Mouse (Mus musculus): ENCODE measurements around the gene Prkcb. TPM values are rescaled to one million over a fixed set of nuclear protein-coding genes. Genes with fewer than 3 reads are reported as not detected.

Prkcb gene
- total RNA-seq, 2 experiments from 2014 or later, result 0.73 to 0.85 TPM

- no peak for DNase-seq (ENCODE audit: low spot score)
These were observed 171.5 kb downstream of the Prkcb start for GRCm38 (mm10) chr7:122460020-122460419.

- DNase-seq (ENCODE audit: low spot score), result no peak
These were observed 177.4 kb downstream of the Prkcb start for GRCm38 (mm10) chr7:122465823-122466549.

DNA sequence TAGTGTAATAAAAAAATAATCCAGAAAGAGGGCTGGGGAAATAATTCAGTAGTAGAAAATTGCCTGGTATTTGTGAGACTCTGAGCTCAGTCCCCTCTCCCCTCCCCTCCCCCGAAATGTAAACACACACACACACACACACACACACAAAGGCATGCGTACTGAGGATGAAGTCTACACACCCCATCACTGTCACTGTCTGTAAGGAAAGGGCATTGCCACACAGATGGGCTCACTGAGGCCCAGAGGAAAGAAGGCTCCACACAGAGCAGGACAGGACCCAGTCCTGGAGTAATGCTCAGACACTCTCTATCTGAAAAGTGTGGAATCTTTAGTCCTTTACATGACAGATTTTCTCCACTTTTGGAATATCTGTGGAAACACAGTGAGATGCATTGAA, 178.2 kb downstream of the Prkcb start:
- DNase-seq (ENCODE audit: low spot score), result no peak

DNA sequence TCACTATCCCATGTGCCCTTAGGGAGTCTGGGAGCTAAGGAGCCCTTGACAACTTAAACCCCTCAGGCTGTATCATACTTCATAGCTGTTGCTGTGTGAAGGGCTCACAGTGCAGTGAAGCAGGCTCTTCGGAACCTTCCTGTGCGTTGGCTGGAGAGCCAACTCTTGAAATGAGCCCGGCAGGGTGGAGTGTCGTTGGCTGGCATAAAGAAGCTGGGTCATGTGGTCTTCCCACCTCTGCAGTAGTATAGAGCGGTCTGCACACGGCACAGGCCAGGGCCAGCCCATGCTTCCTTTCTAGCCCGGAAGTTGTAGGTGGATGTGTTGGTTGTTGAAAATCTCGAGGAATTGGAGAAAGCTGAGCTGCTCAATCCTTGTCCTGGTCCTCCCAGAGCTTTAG, 179.3 kb downstream of the Prkcb start:
- no peak for DNase-seq (ENCODE audit: low spot score)

DNA sequence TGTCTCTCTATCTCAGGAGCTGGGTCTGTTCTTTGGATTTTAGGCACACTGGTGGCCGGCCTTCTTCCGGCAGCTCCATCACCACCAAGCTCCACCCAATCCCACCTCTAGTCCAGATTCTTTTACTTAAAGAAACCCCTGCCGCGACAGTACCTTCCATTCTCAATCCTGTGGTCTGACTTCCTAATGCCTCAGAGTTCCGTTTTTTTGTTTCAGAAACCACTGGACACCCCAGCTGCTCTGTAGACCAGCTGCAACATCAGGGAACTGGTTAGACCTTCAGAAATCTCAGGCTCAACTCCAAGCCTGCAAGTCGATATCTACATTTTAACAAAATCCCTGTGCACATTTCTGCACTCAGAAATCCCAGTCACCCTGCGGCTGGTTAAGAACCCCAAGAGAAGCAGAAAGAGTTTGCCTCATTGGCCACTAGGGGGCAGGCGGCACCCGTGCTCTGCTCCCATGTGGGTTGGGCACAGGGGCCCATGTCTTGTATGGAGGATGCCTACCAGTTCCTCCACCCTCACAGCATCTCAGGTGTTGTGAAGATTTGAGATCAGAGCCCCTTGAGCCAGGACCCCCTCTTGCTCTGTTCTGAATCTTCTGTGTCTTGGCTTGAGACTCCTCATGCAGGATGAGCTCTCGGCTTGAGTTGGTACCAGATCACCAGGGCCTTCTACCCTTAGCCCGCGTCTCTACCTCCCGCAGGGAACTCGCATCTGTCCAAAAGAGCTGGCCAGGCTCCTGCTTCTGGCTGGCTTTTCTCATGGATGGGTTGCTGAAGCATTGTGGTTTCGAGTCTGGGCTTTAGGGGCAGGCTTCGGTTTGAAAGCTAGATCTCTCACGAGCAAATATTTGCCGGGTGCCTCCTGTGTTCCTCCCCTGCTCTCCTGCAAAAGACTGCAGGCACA, 182.1 kb downstream of the Prkcb start:
- peak; percentile 41 for DNase-seq (ENCODE audit: low spot score)

DNA sequence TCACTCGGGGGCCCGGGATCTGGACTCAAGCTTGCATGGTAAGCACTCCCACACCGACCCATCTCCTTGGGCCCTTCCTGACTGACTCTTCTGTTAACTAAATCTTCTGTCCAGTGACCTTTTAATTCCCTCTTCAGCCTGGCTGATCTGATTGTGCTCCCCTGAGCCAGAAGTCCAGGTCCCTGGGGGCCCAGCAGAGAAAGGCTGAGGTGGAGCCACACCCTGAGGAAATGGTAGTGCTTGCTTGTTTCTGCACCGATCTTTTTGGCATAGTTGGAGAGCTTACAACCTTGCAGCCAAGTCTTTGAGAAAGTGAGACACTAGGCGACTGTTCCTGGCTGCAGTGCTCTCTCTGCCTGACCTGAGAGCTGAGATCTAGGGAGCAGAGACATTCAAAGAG, 183.7 kb downstream of the Prkcb start:
- DNase-seq (ENCODE audit: low spot score), result no peak

DNA sequence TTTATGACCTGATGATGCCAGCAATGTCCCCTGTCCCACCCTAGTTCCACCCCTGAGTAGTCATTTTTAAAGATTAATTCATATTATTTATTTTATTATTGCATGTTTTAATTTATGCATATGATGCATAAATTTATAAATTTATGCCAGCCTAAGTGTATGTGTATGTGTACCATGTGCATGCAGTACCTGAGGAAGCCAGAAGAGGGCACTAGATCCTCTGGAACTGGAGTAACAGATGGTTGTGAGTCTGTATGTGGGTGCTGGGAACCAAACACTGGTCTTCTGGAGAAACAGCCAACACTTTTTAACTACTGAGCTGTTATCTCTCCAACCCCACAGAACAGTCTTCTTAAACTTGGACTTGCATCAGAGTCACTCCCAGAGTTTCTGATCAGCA, 186.5 kb downstream of the Prkcb start:
- DNase-seq (ENCODE audit: low spot score), result no peak

DNA sequence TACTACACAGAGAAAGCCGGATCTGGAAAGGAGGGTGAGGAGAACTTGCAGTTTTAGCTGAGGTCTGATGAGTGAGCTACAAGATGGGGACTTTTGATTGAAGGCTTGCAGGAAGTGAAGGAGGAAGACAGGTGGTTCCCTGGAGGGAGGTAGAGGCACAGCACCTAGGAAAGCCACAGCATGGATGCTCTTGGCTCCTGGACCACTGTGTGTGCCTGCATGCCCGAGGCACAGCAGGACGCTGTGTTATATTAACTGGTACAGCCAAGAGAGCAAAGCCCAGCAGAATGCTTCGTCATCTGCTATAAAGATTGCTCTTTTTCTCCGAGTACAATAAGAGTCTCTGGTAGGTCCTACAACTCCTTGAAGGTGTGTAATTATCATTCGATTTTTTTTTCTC, 188.1 kb downstream of the Prkcb start:
- DNase-seq (ENCODE audit: low spot score), result no peak

GRCm38 (mm10) chr7:122477118-122477517, 188.6 kb downstream of the Prkcb start:
- no peak for DNase-seq (ENCODE audit: low spot score)

- DNase-seq (ENCODE audit: low spot score), result no peak
These were observed 189.3 kb downstream of the Prkcb start for GRCm38 (mm10) chr7:122477566-122478564.

DNA sequence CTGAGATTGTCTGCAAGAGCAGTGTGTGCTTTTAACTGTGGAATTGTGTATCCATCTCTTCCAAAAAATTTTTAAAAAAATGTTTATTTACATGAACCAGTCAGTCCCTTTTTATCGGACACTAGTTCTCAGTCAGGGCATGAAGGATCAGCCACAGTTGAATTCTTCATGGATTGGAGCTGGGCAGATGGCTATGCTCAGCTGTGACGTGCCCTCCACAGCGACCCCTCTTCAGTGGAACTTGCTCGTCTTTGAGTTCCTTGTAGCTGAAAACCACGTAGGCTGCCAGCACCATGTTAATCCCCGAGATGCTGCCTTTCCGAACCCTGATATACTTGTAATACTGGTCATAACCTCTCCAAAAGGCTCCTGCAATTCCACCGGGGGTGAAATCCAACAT, 195.4 kb downstream of the Prkcb start:
- no peak for DNase-seq (ENCODE audit: low spot score)

DNA sequence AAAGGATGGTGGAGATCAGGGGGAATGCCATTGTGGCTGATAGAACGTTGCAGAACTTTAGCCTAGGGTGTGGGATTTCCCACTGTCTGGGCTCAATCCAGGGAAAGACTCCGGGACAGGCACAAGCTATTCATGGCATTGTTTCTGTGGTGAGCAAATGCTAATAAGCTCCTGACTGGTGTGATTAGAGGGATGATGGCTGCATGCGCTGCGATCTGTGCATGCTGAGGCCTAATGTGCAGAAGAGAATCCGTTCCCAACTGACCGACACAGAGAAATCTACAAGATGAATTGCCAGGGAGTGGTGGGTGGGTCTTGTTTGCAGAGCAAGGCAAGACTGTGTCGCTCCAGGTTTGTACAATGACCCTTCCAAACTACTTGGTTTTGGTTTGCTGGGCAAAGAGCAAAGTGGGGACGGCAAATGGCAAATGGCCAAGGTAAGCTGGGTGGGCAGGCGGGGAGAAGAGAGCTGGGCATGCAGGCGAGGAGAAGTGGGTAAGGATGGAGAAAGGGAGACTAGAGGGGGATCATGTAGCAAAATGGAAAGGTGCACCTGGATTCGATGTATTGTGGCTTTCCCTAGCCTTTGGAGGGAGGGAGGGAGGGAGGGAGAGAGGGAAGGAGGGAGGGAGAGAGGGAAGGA, 199.5 kb downstream of the Prkcb start:
- no peak for DNase-seq (ENCODE audit: low spot score)

DNA sequence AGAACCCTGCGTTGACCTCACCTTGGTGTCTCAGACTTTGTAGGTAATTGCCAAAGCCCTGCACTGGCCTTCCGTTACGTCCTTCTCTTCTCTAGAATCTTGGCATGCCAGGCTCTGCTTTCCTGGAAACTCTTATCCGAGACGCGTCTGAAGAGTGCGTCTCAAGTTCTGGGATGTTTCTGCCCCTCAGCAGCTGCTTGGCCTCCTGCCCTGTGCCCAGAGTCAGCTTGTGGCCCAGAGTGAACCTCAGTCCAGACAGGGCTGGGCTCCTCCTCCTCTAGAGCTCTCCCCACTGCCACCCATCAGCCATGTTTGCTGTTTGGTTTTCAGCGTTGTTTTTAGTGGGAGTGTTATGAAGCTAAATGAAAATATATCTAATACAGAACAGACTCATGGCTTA, 203.5 kb downstream of the Prkcb start:
- DNase-seq (ENCODE audit: low spot score), result peak; percentile 9

- no peak for DNase-seq (ENCODE audit: low spot score)
These were observed 204.4 kb downstream of the Prkcb start for GRCm38 (mm10) chr7:122492936-122493335.

DNA sequence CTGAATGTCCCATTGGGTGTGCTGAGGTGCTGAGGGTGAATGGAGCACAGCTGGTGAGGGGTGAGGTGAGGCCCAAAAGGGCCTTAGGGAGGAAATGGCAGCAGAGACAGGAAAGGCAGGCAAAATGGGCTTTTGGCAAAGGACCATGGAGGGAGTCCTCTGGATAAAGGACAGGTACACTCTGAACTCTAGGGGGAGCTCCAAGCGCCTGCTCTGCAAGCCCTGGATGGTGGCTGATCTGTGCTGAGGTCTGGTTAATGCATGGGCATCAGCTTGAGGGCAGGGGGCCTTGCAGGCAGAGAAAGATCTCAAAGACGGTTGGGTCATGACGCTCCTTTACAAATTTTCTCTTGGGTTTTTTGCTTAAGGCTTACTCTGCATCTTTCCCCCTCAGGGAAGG, 205.5 kb downstream of the Prkcb start:
- no peak for DNase-seq (ENCODE audit: low spot score)

- no peak for DNase-seq (ENCODE audit: low spot score)
These were observed 209.0 kb downstream of the Prkcb start for GRCm38 (mm10) chr7:122497516-122497915.

GRCm38 (mm10) chr7:122498461-122498860, 209.9 kb downstream of the Prkcb start:
- DNase-seq (ENCODE audit: low spot score), result no peak

- DNase-seq (ENCODE audit: low spot score), result no peak
These were observed 211.4 kb downstream of the Prkcb start for GRCm38 (mm10) chr7:122499743-122500597.

GRCm38 (mm10) chr7:122506467-122506866, 217.9 kb downstream of the Prkcb start:
- no peak for DNase-seq (ENCODE audit: low spot score)

GRCm38 (mm10) chr7:122509903-122510302, 221.4 kb downstream of the Prkcb start:
- no peak for DNase-seq (ENCODE audit: low spot score)
